7 mouse cellular contexts compared by ENCODE assay signal in the genomic region with DNA sequence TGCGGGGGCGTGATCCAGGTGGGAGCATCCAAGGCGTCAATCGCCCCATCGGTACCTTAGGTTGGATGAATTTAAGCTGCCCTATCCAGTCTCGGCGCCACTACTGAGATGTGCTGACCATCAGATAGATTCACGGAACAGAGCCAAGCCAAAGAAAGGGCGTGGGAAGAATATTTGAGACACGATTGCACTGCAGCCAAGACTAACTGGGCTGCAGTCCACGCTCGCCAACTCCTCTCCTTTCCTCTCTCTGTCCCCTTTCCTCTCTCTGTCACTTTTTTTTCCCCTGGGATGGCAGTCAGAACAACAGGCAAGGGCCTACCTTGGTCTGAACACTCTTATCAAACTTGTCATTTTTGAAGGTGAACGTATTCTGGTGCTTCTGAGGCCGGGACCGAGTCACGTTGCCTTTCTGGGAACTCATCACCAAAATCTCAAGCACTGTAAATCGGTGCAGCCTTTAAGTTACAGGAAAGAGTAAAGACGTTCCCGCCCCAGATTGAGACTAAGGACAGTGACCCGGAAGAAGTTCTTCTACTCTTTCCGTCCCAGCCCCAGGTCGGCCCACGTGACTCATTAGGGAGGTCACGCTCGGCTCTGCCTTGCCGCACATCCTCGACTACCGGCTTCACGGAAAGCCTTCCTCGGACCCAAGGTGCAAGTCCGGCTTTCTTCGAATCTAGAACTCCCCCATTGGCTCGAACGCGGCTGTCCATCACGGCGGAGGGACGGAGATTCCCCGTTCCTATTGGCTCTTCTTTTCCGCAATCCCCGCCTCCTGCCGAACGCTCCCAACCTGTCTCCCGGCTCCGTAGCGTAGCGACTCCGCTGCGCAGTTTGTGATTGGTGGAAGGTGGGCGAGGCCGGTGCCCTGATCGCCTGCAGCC. TPM values are rescaled to one million over a fixed set of nuclear protein-coding genes. Genes with fewer than 3 reads are reported as not detected.
DNase-seq lines count a peak whose midpoint lies in the region; ATAC-seq lines count a peak whose summit lies in the region.

Gene 1110059E24Rik, minus strand, starts transcription at position 692 of the 887 bp plus-strand sequence.

- peak within 1 kb of the TSS; percentile 87 for H3K4me3 ChIP-seq in intestine, embryonic 16.5 days (ENCODE audit: low read length)
- peak within 1 kb of the TSS; percentile 90 for H3K4me3 ChIP-seq in midbrain, embryonic 11.5 days (ENCODE audit: low read depth, low read length)

- peaks cover 10% of the 10 kb centered on the region; the same call in 1 of the 2 replicates for H3K4me1 ChIP-seq in intestine, embryonic 16.5 days (ENCODE audit: control insufficient read depth, insufficient read depth, low read length)
- H3K4me1 ChIP-seq in midbrain, embryonic 11.5 days (ENCODE audit: control insufficient read depth, insufficient read depth, low read length) = peaks cover 14% of the 10 kb centered on the region

- peak; percentile 99 for ATAC-seq in intestine, embryonic 16.5 days
- ATAC-seq in midbrain, embryonic 11.5 days (ENCODE audit: low FRiP score) = peak; percentile 100

- H3K27ac ChIP-seq in intestine, embryonic 16.5 days (ENCODE audit: low read length) = peak within 1 kb of the TSS; percentile 99
- peak within 1 kb of the TSS; percentile 99 for H3K27ac ChIP-seq in midbrain, embryonic 11.5 days (ENCODE audit: low read depth, low read length)

- H3K4me2 ChIP-seq in intestine, embryonic 16.5 days (ENCODE audit: low read depth, low read length) = peak within 1 kb of the TSS; percentile 58
- H3K4me2 ChIP-seq in midbrain, embryonic 11.5 days = peak within 1 kb of the TSS; percentile 85

- peak within 1 kb of the TSS; percentile 92 for H3K9ac ChIP-seq in intestine, embryonic 16.5 days (ENCODE audit: low read depth, low read length)
- peak within 1 kb of the TSS; percentile 95 for H3K9ac ChIP-seq in midbrain, embryonic 11.5 days (ENCODE audit: low read length)

- intact Hi-C loops in left cerebral cortex, postnatal 36 days (cut with DNase I) = loop anchor here (2.0 to 5.0 kb wide), 4 partner anchors 70 to 380 kb away; partner anchors contain the start of gene Zfand5

- 5% methylated on average over 52 of the region's 52 CpGs for WGBS in intestine, embryonic 16.5 days
- WGBS in midbrain, embryonic 11.5 days = 6% methylated on average over 52 of the region's 52 CpGs

- no peaks in the 10 kb centered on the region for H3K27me3 ChIP-seq in intestine, embryonic 16.5 days (replicated peaks; ENCODE audit: control insufficient read depth, insufficient read depth, low read length)
- H3K27me3 ChIP-seq in midbrain, embryonic 11.5 days (ENCODE audit: control insufficient read depth, insufficient read depth, low read length) = no peaks in the 10 kb centered on the region

- no peaks in the 10 kb centered on the region for H3K36me3 ChIP-seq in intestine, embryonic 16.5 days (ENCODE audit: control insufficient read depth, insufficient read depth, low read length)
- no peaks in the 10 kb centered on the region for H3K36me3 ChIP-seq in midbrain, embryonic 11.5 days (ENCODE audit: control insufficient read depth, insufficient read depth, low read length)

- no peaks in the 10 kb centered on the region for H3K9me3 ChIP-seq in intestine, embryonic 16.5 days (ENCODE audit: control insufficient read depth, low read length)
- H3K9me3 ChIP-seq in midbrain, embryonic 11.5 days (ENCODE audit: control insufficient read depth, low read length) = no peaks in the 10 kb centered on the region

- DNase-seq in adrenal gland, adult 8-10 months = peak; percentile 98
- DNase-seq in embryo, embryonic 9.5 days (ENCODE audit: extremely low spot score) = peak; percentile 96
- peak; percentile 84 to 95 for DNase-seq in gastrocnemius, postnatal 4 days (ENCODE audit: low spot score in 2 of 2)
- peak; percentile 96 to 97 for DNase-seq in left cerebral cortex, postnatal 36 days (ENCODE audit: low spot score in 2 of 2)
- DNase-seq in midbrain, embryonic 11.5 days (ENCODE audit: low spot score, missing footprints) = peak; percentile 99
- DNase-seq in skeletal muscle tissue, adult 2 months (ENCODE audit: low read depth, low spot score) = peak; percentile 98

RNA-seq across cellular contexts. Expression of gene 1110059E24Rik, which starts in this region (rescaled TPM):
- total RNA-seq in adrenal gland, adult 8-10 months (2022) = 10 to 100 TPM; 23.9 to 42.9 (median 36.7) TPM
- total RNA-seq in gastrocnemius, postnatal 4 days (2021) = 10 to 100 TPM; 26.3 to 26.5 TPM
- 63.4 and 63.9 TPM in 2 replicates for polyA plus RNA-seq in intestine, embryonic 16.5 days (2015; fragmentation: Nextera tagmentation; extraction: Ambion mirVana)
- total RNA-seq in left cerebral cortex, postnatal 36 days (2021) = 10 to 100 TPM; 21.2 to 22.7 TPM
- polyA plus RNA-seq in midbrain, embryonic 11.5 days (2014; fragmentation: Nextera tagmentation; extraction: Ambion mirVana) = 79.6 and 80.4 TPM in 2 replicates

Comparison
In these comparisons a context has a peak if more than half of its experiments do, and no peak if none do; other contexts are left out.
1. Peak in every context shown above with its lines: DNase-seq, ATAC-seq, H3K4me3 ChIP-seq and H3K27ac ChIP-seq.